Mouse (Mus musculus) forebrain, embryonic 12.5 days (tissue): ENCODE data around the gene Zfp326. TPM values are rescaled to one million over a fixed set of nuclear protein-coding genes. Genes with fewer than 3 reads are reported as not detected.

Source experiments
- ATAC-seq: fragments of 200-750 bp; cut with Nextera tagmentation; 2 replicates; pipeline ENCODE4 v1.8.0; 2017; ENCODE audit warnings: moderate TSS enrichment; ENCODE audit not compliant: low FRiP score
- H3K27ac ChIP-seq: fragments of 300-500 bp; sonication (generic); 2 replicates; pipeline ENCODE4 v1.5.1; 2016; ENCODE audit warnings: mild to moderate bottlenecking
- H3K27me3 ChIP-seq: fragments of 300-500 bp; sonication (generic); 2 replicates; pipeline ENCODE4 v1.6.1; 2016; ENCODE audit warnings: mild to moderate bottlenecking
- H3K36me3 ChIP-seq: fragments of 300-500 bp; sonication (generic); replicated peaks from 2 replicates; pipeline ENCODE4 v1.6.1; 2016; ENCODE audit warnings: mild to moderate bottlenecking
- H3K4me1 ChIP-seq: fragments of 300-500 bp; sonication (generic); 2 replicates; pipeline ENCODE4 v1.6.1; 2016
- H3K4me2 ChIP-seq: fragments of 300-500 bp; sonication (generic); 2 replicates; pipeline ENCODE4 v1.6.1; 2016; ENCODE audit warnings: mild to moderate bottlenecking, moderate library complexity
- H3K4me3 ChIP-seq: fragments of 300-500 bp; sonication (generic); replicated peaks from 2 replicates; pipeline ENCODE4 v1.5.1; 2016; ENCODE audit warnings: mild to moderate bottlenecking
- H3K9ac ChIP-seq: fragments of 300-500 bp; sonication (generic); 2 replicates; pipeline ENCODE4 v1.6.1; 2016; ENCODE audit warnings: mild to moderate bottlenecking
- H3K9me3 ChIP-seq: fragments of 300-500 bp; sonication (generic); 2 replicates; pipeline ENCODE4 v1.6.1; 2016
- WGBS: fragments of 180-500 bp; shearing (Covaris S2); methylation state at CpG from one replicate; pipeline ENCODE4 v1.1.7; 2016; 5-methylcytosine and 5-hydroxymethylcytosine counted together
- polyA plus RNA-seq: library from polyadenylated mRNA; unstranded; fragments of >200 nt; fragmentation: Nextera tagmentation; extraction: Ambion mirVana; gene quantifications from 2 replicates; pipeline ENCODE4 v1.2.1, GENCODE M21; 2016

The Zfp326 gene
- polyA plus RNA-seq, 1 experiment from 2014 or later: 72.0 TPM

DNA sequence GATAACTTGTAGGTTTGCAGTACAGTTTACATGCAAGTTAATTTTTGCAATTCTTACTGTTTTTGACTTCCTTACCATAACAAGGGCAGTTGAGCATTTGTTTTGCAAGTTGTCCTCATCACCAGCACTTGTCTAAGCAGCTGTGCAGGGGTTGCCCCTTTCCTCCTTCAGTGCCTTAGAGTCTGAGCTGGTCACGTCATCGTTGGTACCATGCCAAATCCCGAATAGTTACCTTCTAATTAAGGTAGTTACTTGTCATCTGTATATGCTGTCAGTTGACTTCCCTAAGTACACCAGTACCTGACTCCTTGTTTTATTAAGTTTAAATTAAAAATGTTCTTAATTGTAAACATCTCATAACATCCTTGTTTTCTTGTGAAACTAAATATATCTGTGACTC lies 41.0 kb downstream of the Zfp326 start:
- Histone ChIP-seq H3K36me3 (peaks cover 62% of the 10 kb centered on the region), H3K27me3 (no peaks in the 10 kb centered on the region), H3K4me3 (no peak overlapping the region), H3K9me3 (no peaks in the 10 kb centered on the region), H3K4me2 (no peak overlapping the region), H3K27ac (no peak overlapping the region), H3K9ac (no peak overlapping the region), H3K4me1 (peaks cover 4% of the 10 kb centered on the region; the same call in 1 of the 2 replicates)
- no peak for ATAC-seq
- 93% methylated on average over 3 of the region's 3 CpGs for WGBS

DNA sequence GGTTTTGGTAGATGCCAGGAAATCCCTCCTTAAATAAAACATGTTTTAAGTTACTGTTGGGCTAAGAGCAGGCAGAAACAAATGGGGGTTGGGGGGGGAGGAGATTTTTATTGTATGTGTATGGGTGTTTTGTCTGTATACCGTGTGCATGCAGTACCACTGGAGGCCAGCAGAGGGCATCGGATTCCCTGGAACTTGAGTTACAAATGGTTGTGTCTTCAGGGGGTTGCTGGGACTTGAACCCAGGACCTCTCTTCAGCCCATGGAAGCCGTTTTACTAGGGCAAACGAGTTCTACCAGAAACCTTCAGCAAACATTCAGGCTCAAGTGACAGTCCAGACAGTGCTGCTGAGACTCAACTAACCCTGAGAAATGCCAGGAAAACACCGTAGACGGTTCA lies 41.9 kb downstream of the Zfp326 start:
- WGBS: 88% methylated on average over 6 of the region's 6 CpGs
- H3K4me1 ChIP-seq: peaks cover 11% of the 10 kb centered on the region; the same call in 1 of the 2 replicates
- H3K27ac ChIP-seq: no peak overlapping the region
- ATAC-seq: no peak
- no peak overlapping the region for H3K4me3 ChIP-seq
- no peaks in the 10 kb centered on the region for H3K27me3 ChIP-seq
- H3K9me3 ChIP-seq: no peaks in the 10 kb centered on the region
- no peak overlapping the region for H3K9ac ChIP-seq
- peaks cover 53% of the 10 kb centered on the region for H3K36me3 ChIP-seq
- H3K4me2 ChIP-seq: no peak overlapping the region

DNA sequence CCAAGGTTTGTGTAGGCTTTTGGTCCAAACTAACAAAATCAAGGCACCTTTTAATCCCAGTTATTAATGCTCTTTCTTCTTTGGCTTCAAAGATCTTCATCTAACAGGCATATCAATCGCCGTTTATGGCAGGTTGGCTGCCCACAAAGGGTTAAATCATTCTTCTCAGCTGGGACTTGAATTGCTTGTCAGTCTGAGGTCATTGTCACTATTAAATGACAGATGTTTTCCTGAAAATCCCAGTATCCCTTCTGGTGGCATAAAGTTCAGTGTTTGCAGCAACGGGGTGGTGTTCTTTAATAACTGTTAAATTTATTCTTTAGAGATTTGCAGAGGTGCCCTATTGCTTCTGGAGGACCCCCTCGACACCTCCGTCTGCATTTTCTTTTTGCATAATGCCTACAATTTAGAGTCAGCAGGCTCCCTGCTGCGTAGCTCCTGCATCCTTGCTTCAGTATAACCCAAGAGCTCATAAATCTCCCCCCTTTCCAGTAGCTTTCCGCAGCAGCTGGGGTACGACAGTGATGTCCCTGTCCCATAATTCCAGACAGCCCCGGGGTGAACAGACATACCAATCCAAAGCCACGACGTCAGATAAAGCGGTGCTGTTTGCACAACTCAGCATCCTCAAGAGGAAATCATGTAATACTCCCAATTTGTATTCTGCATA lies 46.6 kb downstream of the Zfp326 start:
- H3K4me1 ChIP-seq: peaks cover 12% of the 10 kb centered on the region; the same call in 1 of the 2 replicates
- no peaks in the 10 kb centered on the region for H3K27me3 ChIP-seq
- 76% methylated on average over 12 of the region's 12 CpGs for WGBS
- H3K4me3 ChIP-seq: no peak overlapping the region
- H3K4me2 ChIP-seq: no peak overlapping the region
- no peak overlapping the region for H3K9ac ChIP-seq
- ATAC-seq: no peak
- no peaks in the 10 kb centered on the region for H3K9me3 ChIP-seq
- H3K27ac ChIP-seq: no peak overlapping the region
- peaks cover 30% of the 10 kb centered on the region for H3K36me3 ChIP-seq

DNA sequence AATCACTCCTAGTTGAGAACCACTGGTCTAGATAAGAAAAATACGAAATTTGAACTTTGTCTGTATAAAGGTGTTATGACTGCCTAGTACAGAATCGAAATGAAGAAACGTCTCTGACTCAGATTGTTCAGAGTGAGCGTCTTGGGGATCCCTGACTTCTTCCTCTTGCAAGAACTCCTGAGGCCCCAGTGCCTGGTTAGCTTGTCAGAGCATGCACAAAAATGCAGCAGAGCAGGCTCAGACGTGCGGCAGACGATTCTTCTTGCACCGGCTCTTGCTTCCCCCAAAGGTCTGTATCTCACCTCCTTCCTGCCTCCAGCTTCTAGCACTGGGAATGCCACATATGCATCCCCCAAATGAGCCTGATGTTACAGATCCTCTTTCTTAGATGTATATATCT lies 48.0 kb downstream of the Zfp326 start:
- Histone ChIP-seq H3K4me3 (no peak overlapping the region), H3K27me3 (no peaks in the 10 kb centered on the region), H3K36me3 (peaks cover 19% of the 10 kb centered on the region), H3K4me1 (peaks cover 12% of the 10 kb centered on the region; the same call in 1 of the 2 replicates), H3K4me2 (no peak overlapping the region), H3K9me3 (no peaks in the 10 kb centered on the region), H3K27ac (no peak overlapping the region), H3K9ac (no peak overlapping the region)
- ATAC-seq: no peak
- WGBS: 94% methylated on average over 8 of the region's 8 CpGs

DNA sequence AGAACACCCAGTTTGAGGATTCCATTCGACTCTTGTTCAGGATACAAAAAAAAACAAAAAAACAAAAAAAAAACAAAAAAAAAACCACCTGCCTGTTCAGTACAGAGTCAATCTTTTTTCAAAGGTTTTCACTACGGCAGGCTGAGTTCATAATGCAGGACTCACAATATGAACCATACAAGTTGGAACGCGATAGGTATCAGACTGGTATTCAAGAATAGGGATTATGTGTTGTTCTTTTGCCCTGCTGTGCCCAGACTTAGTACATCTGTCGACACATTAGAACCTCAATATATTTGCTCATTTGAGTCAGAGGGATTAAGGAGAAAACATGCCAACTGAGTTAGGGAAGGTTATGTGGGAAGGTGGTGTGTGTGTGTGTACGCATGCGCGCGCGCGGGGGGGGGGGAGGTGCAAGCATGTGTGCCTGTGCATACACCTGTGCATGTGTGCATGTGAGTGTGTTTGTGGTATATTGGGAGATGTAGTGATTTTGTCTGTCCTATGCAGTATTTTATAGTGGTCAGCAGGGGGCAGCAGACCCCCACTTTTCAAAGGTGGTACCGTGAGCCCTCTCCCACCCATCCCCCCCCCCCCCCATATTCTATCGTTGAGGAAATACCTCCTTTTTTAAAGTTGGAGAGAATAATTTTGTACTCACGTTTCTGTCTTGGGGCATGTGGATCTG lies 49.3 kb downstream of the Zfp326 start:
- H3K4me2 ChIP-seq: no peak overlapping the region
- WGBS: 69% methylated on average over 14 of the region's 14 CpGs
- no peak overlapping the region for H3K4me3 ChIP-seq
- H3K27ac ChIP-seq: no peak overlapping the region
- no peaks in the 10 kb centered on the region for H3K27me3 ChIP-seq
- H3K9me3 ChIP-seq: no peaks in the 10 kb centered on the region
- no peak overlapping the region for H3K9ac ChIP-seq
- peaks cover 12% of the 10 kb centered on the region; the same call in 1 of the 2 replicates for H3K4me1 ChIP-seq
- peak; percentile 83 for ATAC-seq
- H3K36me3 ChIP-seq: peaks cover 16% of the 10 kb centered on the region

DNA sequence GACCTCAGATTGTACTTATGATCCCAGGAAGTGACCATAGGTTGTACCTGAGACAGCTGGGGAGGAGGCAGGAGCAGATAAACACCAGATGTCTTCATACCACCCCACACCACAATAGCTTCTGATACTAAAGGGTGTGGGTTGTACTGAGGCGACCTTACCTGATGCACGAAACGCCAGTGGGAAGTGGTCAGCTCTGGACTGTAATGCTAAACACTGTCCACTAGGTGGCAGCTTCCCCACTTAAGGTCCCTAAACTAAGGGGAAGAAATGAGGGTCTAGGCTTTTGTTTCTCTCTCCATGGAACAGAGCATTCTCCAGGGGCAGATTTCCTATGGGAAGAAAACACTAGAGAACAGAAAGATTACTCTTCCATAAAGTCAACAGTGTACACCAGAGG lies 53.9 kb downstream of the Zfp326 start:
- peaks cover 6% of the 10 kb centered on the region for H3K9me3 ChIP-seq
- no peak overlapping the region for H3K27ac ChIP-seq
- no peak overlapping the region for H3K4me2 ChIP-seq
- peaks cover 13% of the 10 kb centered on the region for H3K36me3 ChIP-seq
- 28% methylated on average over 3 of the region's 3 CpGs for WGBS
- no peaks in the 10 kb centered on the region for H3K4me1 ChIP-seq
- no peaks in the 10 kb centered on the region; the same call in 1 of the 2 replicates for H3K27me3 ChIP-seq
- no peak overlapping the region for H3K4me3 ChIP-seq
- peak; percentile 33; the same call in 1 of the 2 replicates for ATAC-seq
- H3K9ac ChIP-seq: no peak overlapping the region

DNA sequence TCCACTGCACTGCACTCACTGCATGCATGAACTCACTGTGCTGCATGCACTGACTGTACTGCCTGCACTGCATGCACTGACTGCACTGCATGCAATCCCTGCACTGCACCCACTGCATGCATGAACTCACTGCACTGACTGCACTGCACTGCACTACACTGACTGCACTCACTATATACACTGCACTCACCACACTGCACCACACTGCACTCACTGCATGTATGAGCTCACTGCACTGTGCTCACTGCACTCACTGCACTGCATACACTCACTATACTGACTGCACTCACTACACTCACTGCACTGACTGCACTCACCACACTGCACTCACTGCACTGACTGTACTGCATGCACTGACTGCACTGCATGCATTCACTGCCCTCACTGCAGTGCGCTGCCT lies 56.0 kb downstream of the Zfp326 start:
- Histone ChIP-seq H3K4me3 (no peak overlapping the region), H3K27ac (no peak overlapping the region), H3K9ac (no peak overlapping the region), H3K4me1 (no peaks in the 10 kb centered on the region), H3K27me3 (no peaks in the 10 kb centered on the region; the same call in 1 of the 2 replicates), H3K9me3 (peaks cover 6% of the 10 kb centered on the region), H3K36me3 (peaks cover 13% of the 10 kb centered on the region), H3K4me2 (no peak overlapping the region)
- 97% methylated on average over 1 of the region's 1 CpGs for WGBS
- no peak for ATAC-seq

DNA sequence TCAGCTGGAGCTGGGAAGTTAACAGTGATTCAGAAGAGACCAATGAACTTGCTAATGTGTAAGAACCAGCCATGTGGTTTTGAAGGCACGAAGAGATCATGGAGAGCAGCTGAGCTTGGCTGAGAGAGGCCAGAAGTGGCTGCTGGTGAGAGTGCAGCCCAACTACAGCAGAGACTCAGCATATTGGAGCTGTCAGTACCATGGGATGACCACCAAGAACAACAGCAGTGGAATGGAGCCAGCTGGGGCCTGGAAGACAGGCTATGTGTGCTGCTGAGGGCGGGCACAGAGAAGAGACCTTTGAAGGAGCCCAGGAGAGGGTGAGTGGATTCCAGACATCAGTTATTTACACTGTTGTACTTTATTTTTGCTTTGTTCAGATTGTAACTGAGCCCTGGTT lies 65.6 kb downstream of the Zfp326 start:
- H3K4me1 ChIP-seq: peaks cover 3% of the 10 kb centered on the region; the same call in 1 of the 2 replicates
- no peak overlapping the region for H3K27ac ChIP-seq
- H3K9me3 ChIP-seq: no peaks in the 10 kb centered on the region
- H3K36me3 ChIP-seq: no peaks in the 10 kb centered on the region
- H3K4me2 ChIP-seq: no peak overlapping the region
- H3K9ac ChIP-seq: no peak overlapping the region
- H3K27me3 ChIP-seq: no peaks in the 10 kb centered on the region
- WGBS: 90% methylated on average over 2 of the region's 2 CpGs
- ATAC-seq: no peak
- no peak overlapping the region for H3K4me3 ChIP-seq

Other genes starting within 250 kb of the Zfp326 start
- gene Lrrc8d, start 176.6 kb upstream of the Zfp326 start, polyA plus RNA-seq: 32.7 and 36.6 TPM in 2 replicates